Mouse (Mus musculus): ENCODE data around the gene Fig4.

GRCm38 (mm10) chr10:41183975-41184374, 119.1 kb downstream of the Fig4 start:
- TF ChIP-seq POLR2A (IDR thresholded peaks at IDR 0.05; ENCODE audit: insufficient read depth, low read depth, low read length), result no peak
- TF ChIP-seq CTCF (IDR thresholded peaks at IDR 0.05; ENCODE audit: insufficient read depth, low read depth, low read length), result no peak

All from olfactory bulb, adult 2 months (tissue).